Mouse (Mus musculus): Measurements from ENCODE around the gene 1700020D05Rik. TPM values are rescaled to one million over a fixed set of nuclear protein-coding genes. Genes with fewer than 3 reads are reported as not detected.

The 1700020D05Rik gene
- total and polyA plus RNA-seq, 3 experiments: 0.70 to 0.89 (median 0.82) TPM

DNA sequence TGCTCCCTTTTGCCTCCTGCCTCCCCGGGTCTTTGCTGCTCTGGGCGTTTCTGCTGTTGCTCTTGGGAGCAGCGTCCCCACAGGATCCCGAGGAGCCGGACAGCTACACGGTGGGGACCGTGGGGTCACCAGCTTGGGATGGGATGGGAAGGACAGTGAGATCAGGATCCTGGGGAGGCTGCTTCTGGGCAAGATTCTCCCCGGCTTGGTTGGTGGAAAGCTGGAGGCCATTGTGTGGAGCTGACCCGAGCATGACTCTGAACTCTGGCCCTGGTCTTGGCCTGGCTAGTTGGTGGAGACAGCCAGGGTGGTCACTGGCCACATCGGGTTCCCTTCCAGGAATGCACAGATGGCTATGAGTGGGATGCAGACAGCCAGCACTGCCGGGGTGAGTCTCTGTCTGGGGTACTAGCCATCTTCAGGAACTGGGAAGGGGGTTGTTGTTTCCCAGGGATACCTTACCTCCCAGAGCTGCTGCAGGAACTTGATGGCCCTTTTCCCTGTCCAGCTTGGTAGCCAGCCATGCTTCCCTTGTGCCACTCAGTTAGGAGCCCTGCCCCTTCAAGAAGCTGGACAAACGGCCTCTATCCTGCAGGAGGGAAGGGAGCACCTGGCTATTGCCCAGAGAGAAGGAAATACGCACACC is 28.4 kb downstream of the 1700020D05Rik start:
- TF ChIP-seq CTCF (IDR thresholded peaks at IDR 0.05): no peak
- Histone ChIP-seq H3K79me2 (replicated peaks; ENCODE audit: control insufficient read depth, insufficient read depth, low read length) (no peaks in the 10 kb centered on the region), H3K4me1 (ENCODE audit: control insufficient read depth, insufficient read depth, low read length) (no peaks in the 10 kb centered on the region), H3K9ac (ENCODE audit: low read depth, low read length) (peak overlapping the region; percentile 77), H3K27me3 (ENCODE audit: control insufficient read depth, insufficient read depth, low read length) (no peaks in the 10 kb centered on the region), H3K4me3 (peak overlapping the region; percentile 57), H3K27ac (peak overlapping the region; percentile 76), H3K36me3 (ENCODE audit: control insufficient read depth, insufficient read depth, low read length) (no peaks in the 10 kb centered on the region)
- 38% methylated on average over 13 of the region's 13 CpGs for WGBS
- intact Hi-C loops (cut with DNase I): no loop called here
- no peak for DNase-seq

GRCm38 (mm10) chr19:5474281-5475068 is 29.1 kb downstream of the 1700020D05Rik start:
- H3K79me2 ChIP-seq (replicated peaks; ENCODE audit: control insufficient read depth, insufficient read depth, low read length): no peaks in the 10 kb centered on the region
- under 1% methylated on average over 62 of the region's 68 CpGs for WGBS
- no peak for TF ChIP-seq CTCF (IDR thresholded peaks at IDR 0.05)
- no peak for TF ChIP-seq POLR2A (IDR thresholded peaks at IDR 0.05; ENCODE audit: insufficient read depth, low read depth, low read length)
- no peaks in the 10 kb centered on the region for H3K27me3 ChIP-seq (ENCODE audit: control insufficient read depth, insufficient read depth, low read length)
- peak; percentile 69 to 73 for DNase-seq
- peak overlapping the region; percentile 76 for H3K27ac ChIP-seq
- intact Hi-C loops (cut with DNase I): no loop called here
- peak overlapping the region; percentile 77 for H3K9ac ChIP-seq (ENCODE audit: low read depth, low read length)
- no peaks in the 10 kb centered on the region for H3K4me1 ChIP-seq (ENCODE audit: control insufficient read depth, insufficient read depth, low read length)
- H3K4me3 ChIP-seq: peak overlapping the region; percentile 57
- no peaks in the 10 kb centered on the region for H3K36me3 ChIP-seq (ENCODE audit: control insufficient read depth, insufficient read depth, low read length)

GRCm38 (mm10) chr19:5473720-5474119 is 29.9 kb downstream of the 1700020D05Rik start, which contains the start of gene Efemp2:
Efemp2 (plus strand) TSS chr19:5473954.
- Histone ChIP-seq H3K27ac (peak within 1 kb of the TSS; percentile 76), H3K4me3 (peak within 1 kb of the TSS; percentile 57), H3K79me2 (replicated peaks; ENCODE audit: control insufficient read depth, insufficient read depth, low read length) (no peaks in the 10 kb centered on the region), H3K4me1 (ENCODE audit: control insufficient read depth, insufficient read depth, low read length) (no peaks in the 10 kb centered on the region), H3K27me3 (ENCODE audit: control insufficient read depth, insufficient read depth, low read length) (no peaks in the 10 kb centered on the region), H3K9ac (ENCODE audit: low read depth, low read length) (peak within 1 kb of the TSS; percentile 77), H3K36me3 (ENCODE audit: control insufficient read depth, insufficient read depth, low read length) (no peaks in the 10 kb centered on the region)
- DNase-seq: peak; percentile 89 to 90
- no peak for TF ChIP-seq EP300 (IDR thresholded peaks at IDR 0.05; ENCODE audit: insufficient read depth, low read depth, low read length)
- peak; percentile 65 for TF ChIP-seq POLR2A (IDR thresholded peaks at IDR 0.05; ENCODE audit: insufficient read depth, low read depth, low read length)
- WGBS: 2% methylated on average over 22 of the region's 22 CpGs
- intact Hi-C loops (cut with DNase I): loop anchor here (1.0 kb wide), 1 partner anchor 14 kb away; no protein-coding TSS in a partner anchor

DNA sequence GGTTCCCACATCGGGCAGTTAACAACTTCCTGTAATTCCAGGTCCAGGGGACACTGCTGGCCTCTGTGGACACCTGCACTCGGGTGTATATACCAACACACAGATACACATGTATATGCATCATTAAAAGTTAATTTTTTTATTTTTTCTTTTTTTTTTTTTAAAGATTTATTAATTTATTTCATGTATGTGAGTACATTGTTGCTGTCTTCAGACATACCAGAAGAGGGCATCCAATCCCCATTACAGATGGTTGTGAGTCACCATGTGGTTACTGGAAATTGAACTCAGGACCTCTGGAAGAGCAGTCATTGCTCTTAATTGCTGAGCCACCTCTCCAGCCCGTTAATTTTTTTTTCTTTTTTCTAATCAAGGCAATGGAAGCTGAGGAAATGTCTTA is 30.7 kb downstream of the 1700020D05Rik start:
- Histone ChIP-seq H3K27ac (no peak overlapping the region), H3K4me3 (no peak overlapping the region), H3K36me3 (ENCODE audit: control insufficient read depth, insufficient read depth, low read length) (no peaks in the 10 kb centered on the region), H3K9ac (ENCODE audit: low read depth, low read length) (no peak overlapping the region), H3K4me1 (ENCODE audit: control insufficient read depth, insufficient read depth, low read length) (no peaks in the 10 kb centered on the region), H3K27me3 (ENCODE audit: control insufficient read depth, insufficient read depth, low read length) (no peaks in the 10 kb centered on the region), H3K79me2 (replicated peaks; ENCODE audit: control insufficient read depth, insufficient read depth, low read length) (no peaks in the 10 kb centered on the region)
- intact Hi-C loops (cut with DNase I): loop anchor here (1.0 kb wide), 1 partner anchor 14 kb away; no protein-coding TSS in a partner anchor
- WGBS: 77% methylated on average over 3 of the region's 3 CpGs
- DNase-seq: no peak
- TF ChIP-seq EP300 (IDR thresholded peaks at IDR 0.05; ENCODE audit: insufficient read depth, low read depth, low read length) (no peak), CTCF (IDR thresholded peaks at IDR 0.05) (peak; percentile 56)

- no peak for DNase-seq
- no peaks in the 10 kb centered on the region for H3K79me2 ChIP-seq (replicated peaks; ENCODE audit: control insufficient read depth, insufficient read depth, low read length)
- no peaks in the 10 kb centered on the region for H3K27me3 ChIP-seq (ENCODE audit: control insufficient read depth, insufficient read depth, low read length)
- no peak overlapping the region for H3K9ac ChIP-seq (ENCODE audit: low read depth, low read length)
- intact Hi-C loops (cut with DNase I): no loop called here
- H3K36me3 ChIP-seq (ENCODE audit: control insufficient read depth, insufficient read depth, low read length): no peaks in the 10 kb centered on the region
- no peak for TF ChIP-seq EP300 (IDR thresholded peaks at IDR 0.05; ENCODE audit: insufficient read depth, low read depth, low read length)
- no peak for TF ChIP-seq CTCF (IDR thresholded peaks at IDR 0.05)
- TF ChIP-seq POLR2A (IDR thresholded peaks at IDR 0.05; ENCODE audit: insufficient read depth, low read depth, low read length): no peak
- no peak overlapping the region for H3K27ac ChIP-seq
- H3K4me3 ChIP-seq: no peak overlapping the region
- WGBS: 49% methylated on average over 5 of the region's 5 CpGs
- H3K4me1 ChIP-seq (ENCODE audit: control insufficient read depth, insufficient read depth, low read length): no peaks in the 10 kb centered on the region
Measured at GRCm38 (mm10) chr19:5471846-5472245, 31.7 kb downstream of the 1700020D05Rik start.

- H3K27ac ChIP-seq: no peak within 1 kb of the TSS
- no peak within 1 kb of the TSS for H3K4me3 ChIP-seq
- peak in 1 of 2 experiments; percentile 19 for DNase-seq
- H3K36me3 ChIP-seq (ENCODE audit: control insufficient read depth, insufficient read depth, low read length): no peaks in the 10 kb centered on the region
- peaks cover 3% of the 10 kb centered on the region for H3K4me1 ChIP-seq (ENCODE audit: control insufficient read depth, insufficient read depth, low read length)
- intact Hi-C loops (cut with DNase I): no loop called here
- H3K79me2 ChIP-seq (replicated peaks; ENCODE audit: control insufficient read depth, insufficient read depth, low read length): no peaks in the 10 kb centered on the region
- TF ChIP-seq POLR2A (IDR thresholded peaks at IDR 0.05; ENCODE audit: insufficient read depth, low read depth, low read length) (no peak), EP300 (IDR thresholded peaks at IDR 0.05; ENCODE audit: insufficient read depth, low read depth, low read length) (no peak), CTCF (IDR thresholded peaks at IDR 0.05) (no peak)
- WGBS: 42% methylated on average over 5 of the region's 5 CpGs
- H3K27me3 ChIP-seq (ENCODE audit: control insufficient read depth, insufficient read depth, low read length): no peaks in the 10 kb centered on the region
- no peak within 1 kb of the TSS for H3K9ac ChIP-seq (ENCODE audit: low read depth, low read length)
Measured at GRCm38 (mm10) chr19:5468374-5468773, 35.2 kb downstream of the 1700020D05Rik start, which contains the start of gene Ctsw. Ctsw (minus strand) TSS chr19:5468507.

Data from heart, adult 2 months (tissue).